Mouse (Mus musculus) forebrain, embryonic 10.5 days (tissue): ENCODE results near the gene Slc25a33. TPM values are rescaled to one million over a fixed set of nuclear protein-coding genes. Genes with fewer than 3 reads are reported as not detected.

ENCODE experiments used
- DNase-seq: peaks from one replicate; pipeline ENCODE4 v3.0.0-alpha.2; 2017; ENCODE audit warnings: low spot score; ENCODE audit errors: extremely low spot score
- H3K27ac ChIP-seq: fragments of 300-500 bp; sonication (generic); 2 replicates; pipeline ENCODE4 v1.5.1; 2016; ENCODE audit warnings: mild to moderate bottlenecking
- H3K27me3 ChIP-seq: fragments of 300-500 bp; sonication (generic); 2 replicates; pipeline ENCODE4 v1.6.1; 2016; ENCODE audit warnings: mild to moderate bottlenecking; ENCODE audit not compliant: poor library complexity, severe bottlenecking
- H3K36me3 ChIP-seq: fragments of 300-500 bp; sonication (generic); replicated peaks from 2 replicates; pipeline ENCODE4 v1.6.1; 2016; ENCODE audit warnings: mild to moderate bottlenecking, moderate library complexity
- H3K4me1 ChIP-seq: fragments of 300-500 bp; sonication (generic); 2 replicates; pipeline ENCODE4 v1.6.1; 2016
- H3K4me3 ChIP-seq: fragments of 300-500 bp; sonication (generic); 2 replicates; pipeline ENCODE4 v1.5.1; 2016; ENCODE audit warnings: mild to moderate bottlenecking, moderate library complexity
- H3K9me3 ChIP-seq: fragments of 300-500 bp; sonication (generic); 2 replicates; pipeline ENCODE4 v1.6.1; 2016; ENCODE audit warnings: mild to moderate bottlenecking, moderate library complexity
- WGBS: fragments of 180-500 bp; shearing (Covaris S2); methylation state at CpG from one replicate; pipeline ENCODE4 v1.1.7; 2016; 5-methylcytosine and 5-hydroxymethylcytosine counted together
- polyA plus RNA-seq: library from polyadenylated mRNA; unstranded; fragments of >200 nt; fragmentation: Nextera tagmentation; extraction: Ambion mirVana; gene quantifications from 2 replicates; pipeline ENCODE4 v1.2.1, GENCODE M21; 2016

The Slc25a33 gene
- polyA plus RNA-seq, 1 experiment from 2014 or later = 13.4 TPM

DNA sequence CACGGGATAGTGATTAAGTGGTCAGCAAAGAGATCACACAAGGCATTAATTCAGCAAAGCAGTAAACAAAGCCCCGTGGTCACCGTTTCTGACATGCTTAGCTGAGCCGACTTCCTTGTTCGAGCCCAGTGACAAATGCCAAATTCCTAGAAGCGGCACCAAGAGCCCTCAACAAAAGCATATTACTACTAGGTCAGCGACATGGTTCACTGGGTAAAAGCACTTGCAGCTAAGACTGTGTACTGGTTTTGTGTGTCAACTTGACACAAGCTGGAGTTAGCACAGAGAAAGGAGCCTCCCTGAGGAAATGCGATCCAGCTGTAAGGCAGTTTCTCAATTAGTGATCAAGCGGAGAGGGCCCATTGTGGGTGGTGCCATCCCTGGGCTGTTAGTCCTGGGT, 28.2 kb upstream of the Slc25a33 start:
- peaks cover 69% of the 10 kb centered on the region for H3K27me3 ChIP-seq
- DNase-seq = no peak
- 28% methylated on average over 9 of the region's 9 CpGs for WGBS
- H3K27ac ChIP-seq = no peak overlapping the region
- H3K4me1 ChIP-seq = peaks cover 27% of the 10 kb centered on the region
- H3K4me3 ChIP-seq = no peak overlapping the region
- H3K9me3 ChIP-seq = no peaks in the 10 kb centered on the region
- no peaks in the 10 kb centered on the region for H3K36me3 ChIP-seq

DNA sequence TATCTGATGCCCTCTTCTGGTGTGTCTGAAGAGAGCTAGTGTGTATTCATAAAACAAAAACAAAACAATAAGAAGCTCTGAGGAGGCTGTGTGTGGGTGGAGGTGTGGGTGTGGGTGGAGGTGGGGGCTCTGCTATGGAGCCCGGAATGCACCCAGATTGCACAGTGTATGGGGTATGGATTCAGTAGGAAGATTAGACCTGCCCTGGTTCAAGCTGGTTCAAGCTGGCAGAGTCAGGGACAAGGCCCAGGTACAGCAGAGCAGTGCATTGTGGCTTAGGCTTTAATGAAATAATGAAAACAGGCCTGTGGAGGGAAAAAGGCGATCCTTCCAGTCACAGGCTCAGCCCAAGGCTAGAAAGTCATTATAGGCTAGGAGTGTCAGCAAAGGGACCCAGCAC, 26.5 kb upstream of the Slc25a33 start:
- peaks cover 73% of the 10 kb centered on the region for H3K27me3 ChIP-seq
- 77% methylated on average over 2 of the region's 2 CpGs for WGBS
- no peak for DNase-seq
- no peak overlapping the region for H3K27ac ChIP-seq
- no peaks in the 10 kb centered on the region for H3K9me3 ChIP-seq
- H3K4me1 ChIP-seq = peaks cover 32% of the 10 kb centered on the region
- no peaks in the 10 kb centered on the region for H3K36me3 ChIP-seq
- H3K4me3 ChIP-seq = no peak overlapping the region

DNA sequence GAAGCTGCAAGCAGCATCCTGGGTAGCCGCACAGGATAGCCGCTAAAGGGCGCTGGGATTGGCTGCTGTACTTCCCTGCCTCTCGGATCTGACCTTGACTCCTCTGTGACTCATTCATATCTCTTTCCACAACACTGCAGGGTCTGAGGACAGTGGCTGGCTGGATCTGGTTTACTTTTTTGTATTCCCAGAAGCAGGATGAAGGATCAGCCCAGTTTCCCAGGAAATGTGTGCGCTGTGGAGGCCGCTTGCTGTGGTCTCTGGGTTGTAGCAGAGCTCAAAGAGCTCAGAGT, 26.0 kb upstream of the Slc25a33 start:
- DNase-seq = no peak
- Histone ChIP-seq H3K9me3 (no peaks in the 10 kb centered on the region), H3K36me3 (no peaks in the 10 kb centered on the region), H3K4me3 (no peak overlapping the region), H3K27me3 (peaks cover 68% of the 10 kb centered on the region), H3K4me1 (peaks cover 32% of the 10 kb centered on the region), H3K27ac (no peak overlapping the region)
- WGBS = 90% methylated on average over 6 of the region's 6 CpGs

DNA sequence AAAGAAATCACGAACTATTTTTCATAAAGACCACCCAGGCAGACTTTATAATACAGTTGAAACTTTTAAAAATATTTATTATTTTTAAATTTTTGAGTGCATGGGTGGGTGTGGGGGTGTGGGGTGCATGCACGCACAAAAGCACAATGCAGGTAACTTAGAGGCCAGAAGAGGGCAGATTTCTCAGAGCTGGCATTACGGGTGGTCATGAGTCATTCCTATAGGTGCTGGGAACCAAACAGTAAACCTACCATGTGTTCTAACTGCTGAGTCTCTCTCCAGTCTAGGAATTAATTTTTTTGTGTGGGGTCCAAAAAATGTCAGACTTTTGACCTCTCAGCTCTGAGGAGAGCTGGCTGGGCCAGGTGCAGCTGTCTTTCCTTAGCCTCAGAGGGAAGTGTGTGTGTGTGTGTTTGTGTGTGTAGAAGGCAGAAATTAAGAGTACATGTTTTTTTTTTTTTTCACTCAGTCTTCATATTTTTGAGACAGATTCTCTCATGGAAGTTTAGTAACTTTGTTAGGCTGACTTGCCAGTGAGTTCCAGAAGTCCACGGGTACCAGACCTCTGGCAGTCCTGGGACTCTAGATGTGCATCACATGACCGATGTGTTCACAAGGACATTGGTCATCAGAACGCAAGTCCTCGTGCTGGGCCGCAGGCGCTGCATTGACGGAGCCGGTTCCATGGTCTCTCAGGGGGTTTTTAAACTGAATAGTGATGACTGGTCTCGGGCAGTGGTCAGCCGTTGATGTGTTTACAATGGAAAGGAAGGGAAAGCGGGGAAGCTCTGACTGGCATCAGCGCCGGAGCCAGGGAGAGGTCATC, 25.5 kb upstream of the Slc25a33 start:
- no peaks in the 10 kb centered on the region for H3K36me3 ChIP-seq
- 92% methylated on average over 16 of the region's 16 CpGs for WGBS
- H3K27me3 ChIP-seq = peaks cover 63% of the 10 kb centered on the region
- no peaks in the 10 kb centered on the region for H3K9me3 ChIP-seq
- peaks cover 32% of the 10 kb centered on the region for H3K4me1 ChIP-seq
- no peak overlapping the region for H3K27ac ChIP-seq
- no peak for DNase-seq
- H3K4me3 ChIP-seq = no peak overlapping the region

DNA sequence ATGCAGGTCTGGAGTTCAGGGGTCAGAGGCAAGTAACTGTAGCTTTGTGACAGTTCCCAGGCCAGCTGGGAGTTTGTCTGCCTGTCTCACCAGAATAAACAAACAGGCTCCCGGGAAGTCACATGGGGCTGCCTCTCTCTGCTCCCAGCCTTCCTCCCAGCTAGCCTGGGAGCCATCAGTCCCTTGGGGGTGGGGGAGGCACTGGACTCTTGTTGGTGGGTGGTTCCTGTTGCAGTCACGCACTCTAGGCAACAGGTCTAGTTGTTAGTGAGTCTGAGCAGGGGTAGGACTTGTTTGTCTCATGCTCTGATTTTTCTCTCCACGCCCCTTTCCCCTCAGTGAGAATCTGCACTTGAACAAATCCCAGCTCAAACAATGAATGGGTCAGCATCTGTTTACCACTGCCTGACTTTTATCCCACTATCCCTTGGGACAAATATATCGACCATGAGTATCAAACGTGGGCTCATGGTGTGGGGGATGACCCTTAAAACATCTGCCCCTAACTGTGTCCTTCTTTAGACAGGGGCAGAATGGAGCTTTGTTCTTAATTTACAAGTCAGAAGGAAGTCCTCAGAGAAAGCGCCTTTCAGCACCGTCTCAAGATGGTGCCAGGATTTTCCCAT, 24.7 kb upstream of the Slc25a33 start:
- Histone ChIP-seq H3K36me3 (no peaks in the 10 kb centered on the region), H3K4me3 (no peak overlapping the region), H3K27me3 (peaks cover 55% of the 10 kb centered on the region), H3K27ac (no peak overlapping the region; the same call in 1 of the 2 replicates), H3K9me3 (no peaks in the 10 kb centered on the region), H3K4me1 (peaks cover 35% of the 10 kb centered on the region)
- WGBS = 44% methylated on average over 7 of the region's 7 CpGs
- no peak for DNase-seq

DNA sequence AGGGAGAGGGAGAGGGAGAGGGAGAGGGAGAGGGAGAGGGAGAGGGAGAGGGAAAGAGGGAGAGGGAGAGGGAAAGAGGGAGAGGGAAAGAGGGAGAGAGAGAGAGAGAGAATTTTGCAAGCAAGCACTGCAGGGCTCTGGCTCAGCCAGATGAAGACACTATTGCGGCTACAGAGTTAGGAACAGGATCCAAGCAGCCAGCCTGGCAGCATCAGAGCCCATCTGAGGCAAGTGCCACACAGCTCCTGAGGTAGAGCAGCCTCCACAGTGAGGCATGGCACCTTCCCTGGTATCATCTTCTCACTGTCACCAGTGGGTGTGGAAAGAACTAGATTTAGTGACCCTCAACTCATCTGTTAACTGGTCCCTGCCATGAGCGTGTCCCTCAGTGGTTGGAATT, 24.0 kb upstream of the Slc25a33 start:
- Histone ChIP-seq H3K27me3 (peaks cover 48% of the 10 kb centered on the region), H3K36me3 (no peaks in the 10 kb centered on the region), H3K4me1 (peaks cover 39% of the 10 kb centered on the region), H3K27ac (no peak overlapping the region), H3K4me3 (no peak overlapping the region), H3K9me3 (no peaks in the 10 kb centered on the region)
- 71% methylated on average over 2 of the region's 2 CpGs for WGBS
- DNase-seq = no peak

DNA sequence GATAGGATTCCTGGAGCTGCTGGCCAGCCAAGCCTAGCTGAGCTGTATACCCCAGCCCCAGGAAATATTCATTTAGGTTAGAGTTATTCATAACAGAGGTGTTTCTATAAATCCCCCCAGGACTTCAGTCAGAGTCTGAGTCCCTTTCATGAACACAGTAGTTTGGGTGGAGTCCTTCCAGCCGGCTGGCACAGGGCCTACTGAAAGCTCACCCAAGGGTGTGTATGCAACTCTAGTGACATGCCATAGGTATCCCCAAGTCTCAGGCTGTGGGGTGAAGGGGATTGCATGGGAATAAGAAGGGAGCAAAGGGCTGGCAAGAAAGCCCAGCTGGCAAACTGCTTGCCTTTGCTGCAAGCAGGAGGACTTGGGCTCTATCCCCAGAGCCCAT, 23.1 kb upstream of the Slc25a33 start:
- peaks cover 44% of the 10 kb centered on the region for H3K27me3 ChIP-seq
- WGBS = 81% methylated on average over 1 of the region's 1 CpGs
- H3K4me3 ChIP-seq = no peak overlapping the region
- no peak overlapping the region for H3K27ac ChIP-seq
- no peak for DNase-seq
- peaks cover 34% of the 10 kb centered on the region for H3K4me1 ChIP-seq
- H3K9me3 ChIP-seq = no peaks in the 10 kb centered on the region
- no peaks in the 10 kb centered on the region for H3K36me3 ChIP-seq

DNA sequence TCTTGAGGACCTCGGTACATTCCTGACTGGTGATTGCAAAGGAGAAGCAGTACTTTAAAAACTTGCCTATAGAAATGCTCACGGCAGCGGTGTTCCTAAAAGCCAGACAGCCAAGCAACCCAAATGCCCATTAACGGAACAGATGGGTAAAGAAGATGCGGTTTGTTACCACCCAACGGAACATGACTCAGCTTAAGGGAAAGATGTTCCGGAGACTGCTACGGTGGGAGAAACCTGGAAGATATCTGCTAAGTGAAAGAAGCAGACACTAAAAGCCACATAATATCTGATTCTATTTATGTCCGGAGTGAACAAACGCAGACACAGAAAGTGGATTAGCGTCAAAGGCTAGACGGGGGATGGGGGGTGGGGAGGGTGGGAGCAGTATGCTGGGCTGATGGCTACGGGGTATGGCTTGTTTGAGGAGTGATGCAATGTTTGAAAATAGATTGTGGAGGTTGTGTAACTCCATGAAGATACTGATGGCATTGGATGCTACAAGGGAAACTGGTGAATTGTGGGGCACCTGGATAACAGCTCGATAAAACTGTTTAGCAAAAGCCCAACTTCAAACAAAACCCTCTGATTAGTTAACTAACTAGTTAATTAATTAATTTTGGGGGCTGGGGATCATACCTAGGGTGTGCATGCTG, 22.6 kb upstream of the Slc25a33 start:
- H3K36me3 ChIP-seq = no peaks in the 10 kb centered on the region
- no peak overlapping the region for H3K4me3 ChIP-seq
- H3K27ac ChIP-seq = no peak overlapping the region
- H3K27me3 ChIP-seq = peaks cover 41% of the 10 kb centered on the region
- DNase-seq = no peak
- no peaks in the 10 kb centered on the region for H3K9me3 ChIP-seq
- peaks cover 32% of the 10 kb centered on the region for H3K4me1 ChIP-seq
- 81% methylated on average over 14 of the region's 14 CpGs for WGBS

DNA sequence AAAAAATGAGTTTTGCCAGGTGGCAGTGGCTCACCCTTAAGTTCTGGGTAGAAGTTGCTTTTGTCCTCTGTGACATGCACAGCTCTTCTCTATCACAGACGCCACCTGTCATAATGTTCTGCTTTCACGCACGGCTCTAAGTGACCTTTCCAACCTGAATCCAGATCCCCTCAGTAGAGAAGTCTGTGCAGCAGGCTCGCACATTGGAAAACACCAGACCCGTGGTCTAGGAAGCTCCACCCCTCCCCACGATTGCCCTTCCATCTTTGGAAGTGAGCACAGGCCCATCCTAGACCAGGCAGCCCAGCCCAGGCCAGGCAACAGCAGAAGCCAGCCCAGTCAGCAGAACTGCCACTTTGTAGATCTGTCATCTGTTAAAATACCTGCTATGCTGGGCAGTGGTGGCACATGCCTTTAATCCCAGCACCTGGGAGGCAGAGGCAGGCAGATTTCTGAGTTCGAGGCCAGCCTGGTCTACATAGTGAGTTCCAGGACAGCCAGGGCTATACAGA, 20.9 kb upstream of the Slc25a33 start:
- Histone ChIP-seq H3K4me3 (no peak overlapping the region), H3K9me3 (no peaks in the 10 kb centered on the region), H3K36me3 (no peaks in the 10 kb centered on the region), H3K27ac (no peak overlapping the region), H3K4me1 (peaks cover 37% of the 10 kb centered on the region), H3K27me3 (peaks cover 28% of the 10 kb centered on the region)
- 92% methylated on average over 7 of the region's 7 CpGs for WGBS
- DNase-seq = no peak

DNA sequence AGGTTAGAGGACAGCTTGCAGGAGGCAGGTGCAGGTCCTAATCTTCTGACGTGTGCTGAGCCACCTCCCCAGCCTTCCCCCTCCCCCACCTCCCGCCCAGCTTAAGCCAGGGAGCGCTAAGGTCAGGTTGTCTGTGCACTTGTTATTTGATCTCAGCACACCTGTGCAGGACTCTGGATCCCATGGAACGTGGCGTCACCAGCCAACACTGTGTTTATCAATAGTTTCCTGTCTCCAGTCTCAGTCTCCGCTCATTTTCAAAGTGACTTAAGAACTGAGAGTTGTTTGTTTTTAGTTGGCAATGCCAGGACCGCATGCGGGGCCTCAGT, 19.9 kb upstream of the Slc25a33 start:
- H3K9me3 ChIP-seq = no peaks in the 10 kb centered on the region
- H3K27ac ChIP-seq = no peak overlapping the region
- DNase-seq = no peak
- H3K36me3 ChIP-seq = no peaks in the 10 kb centered on the region
- peaks cover 45% of the 10 kb centered on the region for H3K4me1 ChIP-seq
- WGBS = 60% methylated on average over 8 of the region's 8 CpGs
- no peak overlapping the region for H3K4me3 ChIP-seq
- H3K27me3 ChIP-seq = peaks cover 26% of the 10 kb centered on the region

DNA sequence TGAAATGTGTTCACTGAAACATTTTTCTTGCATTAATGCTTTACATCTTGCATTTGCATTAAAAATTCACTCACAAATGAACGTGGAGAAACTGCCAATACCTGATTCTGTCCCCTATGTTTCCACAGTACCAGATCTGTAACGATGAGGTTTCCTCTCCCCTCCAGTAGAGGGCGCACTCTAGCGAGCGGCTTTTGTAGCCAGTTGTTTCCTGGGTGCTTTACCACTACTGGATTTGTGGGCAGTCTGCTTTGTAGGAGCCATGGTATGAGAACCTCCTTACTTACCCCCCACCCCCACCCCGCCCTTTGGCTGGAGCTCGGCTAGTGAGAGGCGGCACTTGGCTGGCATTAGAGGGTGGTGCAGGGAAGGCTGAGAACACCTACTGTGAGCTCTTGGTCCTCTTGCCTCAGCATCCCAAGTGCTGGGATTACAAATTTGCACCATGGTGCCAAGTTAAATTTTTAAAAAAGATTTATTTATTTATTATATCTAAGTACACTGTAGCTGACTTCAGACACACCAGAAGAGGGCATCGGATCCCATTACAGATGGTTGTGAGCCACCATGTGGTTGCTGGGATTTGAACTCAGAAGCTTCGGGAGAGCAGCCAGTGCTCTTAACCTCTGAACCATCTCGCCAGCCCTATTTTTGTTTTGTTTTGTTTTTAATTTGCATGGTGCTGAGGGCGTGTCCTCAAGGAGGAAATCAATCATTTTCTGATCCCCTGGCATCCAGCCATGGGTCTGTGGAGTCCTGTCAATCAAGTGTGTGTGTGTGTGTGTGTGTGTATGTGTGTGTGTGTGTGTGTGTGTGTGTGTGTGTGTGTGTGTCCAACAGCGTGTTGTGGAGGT, 19.3 kb upstream of the Slc25a33 start:
- no peaks in the 10 kb centered on the region for H3K9me3 ChIP-seq
- H3K36me3 ChIP-seq = no peaks in the 10 kb centered on the region
- 49% methylated on average over 12 of the region's 13 CpGs for WGBS
- no peak overlapping the region for H3K27ac ChIP-seq
- no peak for DNase-seq
- peaks cover 20% of the 10 kb centered on the region for H3K27me3 ChIP-seq
- H3K4me3 ChIP-seq = no peak overlapping the region
- peaks cover 39% of the 10 kb centered on the region for H3K4me1 ChIP-seq

DNA sequence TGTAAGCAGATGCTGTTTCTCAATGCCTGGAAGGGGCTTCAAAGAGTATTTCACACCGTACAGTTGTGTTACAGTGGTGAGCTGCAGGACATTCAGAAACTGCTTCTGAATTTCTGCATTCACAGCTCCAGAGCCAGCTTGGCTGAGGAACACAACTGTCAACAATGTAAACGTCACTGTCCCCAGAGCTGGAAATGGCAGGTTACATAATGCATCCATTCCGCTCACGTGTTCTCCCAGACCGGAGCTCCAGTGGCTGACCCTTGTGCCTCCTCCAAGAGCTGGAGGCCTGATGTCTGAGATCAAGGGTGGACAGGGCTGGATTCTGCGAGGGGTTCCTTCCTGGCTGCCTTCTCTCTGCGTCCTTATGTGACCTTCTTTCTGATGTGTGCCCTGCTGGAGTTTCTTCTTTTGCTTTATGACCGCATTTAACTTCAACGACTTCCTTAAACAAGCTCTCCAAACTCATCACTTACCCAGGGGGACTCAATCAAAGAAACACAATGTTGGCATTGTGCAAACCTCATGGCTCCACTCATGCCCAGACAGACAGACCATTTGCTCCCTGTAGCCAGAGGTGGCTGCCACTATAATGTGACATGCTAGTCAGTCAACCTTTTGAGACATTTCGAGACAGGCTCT, 18.2 kb upstream of the Slc25a33 start:
- WGBS = 80% methylated on average over 10 of the region's 10 CpGs
- peaks cover 35% of the 10 kb centered on the region for H3K4me1 ChIP-seq
- H3K27me3 ChIP-seq = peaks cover 10% of the 10 kb centered on the region; the same call in 1 of the 2 replicates
- H3K36me3 ChIP-seq = no peaks in the 10 kb centered on the region
- DNase-seq = no peak
- no peak overlapping the region for H3K4me3 ChIP-seq
- no peak overlapping the region for H3K27ac ChIP-seq
- H3K9me3 ChIP-seq = no peaks in the 10 kb centered on the region
